Mouse (Mus musculus) lung, adult 2 months (tissue): ENCODE data around the gene Galnt16.

Experiments used
- CTCF ChIP-seq: fragments of 200-500 bp; IDR thresholded peaks from 2 replicates; pipeline ENCODE4 v1.5.1; 2011; ENCODE audit warnings: mild to moderate bottlenecking, low read length, control low read depth; ENCODE audit not compliant: insufficient read depth
- POLR2A ChIP-seq: fragments of 200-500 bp; IDR thresholded peaks from 2 replicates; pipeline ENCODE4 v1.6.1; 2011; ENCODE audit warnings: low read depth, mild to moderate bottlenecking, control low read depth, low read length, borderline replicate concordance; ENCODE audit errors: extremely low read depth

- TF ChIP-seq POLR2A: no peak
- no peak for TF ChIP-seq CTCF
These were observed 8.4 kb downstream of the Galnt16 start for GRCm38 (mm10) chr12:80526511-80526910.
